21 mouse cellular contexts compared by ENCODE assay signal in genomic region chr4:105877246-105877645, GRCm38 (mm10).
"Had no signal": no experiment of that assay in that cellular context is flagged by ENCODE, and none has a peak within 500 bp of the region (broad histone marks: within the 10 kb centered on the region; RNA-seq: fewer than 3 reads in every experiment).

No protein-coding gene starts in this region.

- H3K9ac ChIP-seq: liver, postnatal 0 days; lung, embryonic 15.5 days; midbrain, embryonic 13.5 days; midbrain, embryonic 15.5 days; neural tube, embryonic 13.5 days; neural tube, embryonic 15.5 days had no signal

- H3K4me1 ChIP-seq: megakaryocyte, embryonic 14.5 days; midbrain, embryonic 13.5 days; midbrain, embryonic 15.5 days; neural tube, embryonic 13.5 days; neural tube, embryonic 15.5 days had no signal

- H3K27me3 ChIP-seq: lung, embryonic 15.5 days; midbrain, embryonic 13.5 days; midbrain, embryonic 15.5 days; neural tube, embryonic 13.5 days; neural tube, embryonic 15.5 days had no signal

- H3K4me3 ChIP-seq: lung, embryonic 15.5 days; megakaryocyte, embryonic 14.5 days; midbrain, embryonic 13.5 days; midbrain, embryonic 15.5 days; neural tube, embryonic 13.5 days; neural tube, embryonic 15.5 days had no signal

- H3K27ac ChIP-seq: lung, embryonic 15.5 days; macrophage; midbrain, embryonic 13.5 days; midbrain, embryonic 15.5 days; neural tube, embryonic 13.5 days; neural tube, embryonic 15.5 days had no signal

- H3K9me3 ChIP-seq: lung, embryonic 15.5 days; megakaryocyte, embryonic 14.5 days; midbrain, embryonic 13.5 days; midbrain, embryonic 15.5 days; neural tube, embryonic 13.5 days; neural tube, embryonic 15.5 days had no signal

- H3K4me2 ChIP-seq: lung, embryonic 15.5 days; midbrain, embryonic 11.5 days; midbrain, embryonic 13.5 days; midbrain, embryonic 15.5 days; neural tube, embryonic 13.5 days; neural tube, embryonic 15.5 days had no signal

- H3K36me3 ChIP-seq: lung, embryonic 15.5 days; midbrain, embryonic 13.5 days; midbrain, embryonic 15.5 days; neural tube, embryonic 13.5 days; neural tube, embryonic 15.5 days had no signal

- ATAC-seq: liver, postnatal 0 days; lung, postnatal 0 days; midbrain, embryonic 13.5 days; midbrain, embryonic 15.5 days had no signal

- DNase-seq: liver, postnatal 0 days; lung, adult 2 months; lung, postnatal 14 days; lung, postnatal 36 days; retina, postnatal 1 day; right cerebral cortex, adult 18-20 months; right cerebral cortex, postnatal 25 days; right cerebral cortex, postnatal 4 days; spleen, adult 18-20 months; thymus, adult 18-20 months; thymus, postnatal 14 days; thymus, postnatal 36 days had no signal
